Mouse (Mus musculus): ENCODE data around the gene Nap1l2. TPM values are rescaled to one million over a fixed set of nuclear protein-coding genes. Genes with fewer than 3 reads are reported as not detected.
"Not testable (repeated sequence)": the region's sequence is repeated elsewhere in the genome, so short reads cannot be mapped to it uniquely, and the experiment has no call there.

Nap1l2 gene
- 72.2 and 76.2 TPM in 2 replicates for polyA plus RNA-seq (2012; rRNA removed)

GRCm38 (mm10) chrX:103186431-103186786, at the start of gene Nap1l2:
Gene Nap1l2 (minus strand): TSS chrX:103186640.
- Histone ChIP-seq H3K4me1 (ENCODE audit: control insufficient read depth, insufficient read depth, low read length) (no peaks in the 10 kb centered on the region), H3K27ac (ENCODE audit: insufficient read depth, low read length) (peak within 1 kb of the TSS; percentile 69), H3K4me3 (ENCODE audit: insufficient read depth, low read length) (peak within 1 kb of the TSS; percentile 89)
- TF ChIP-seq CTCF (IDR thresholded peaks at IDR 0.05; ENCODE audit: extremely low read depth, insufficient read depth, low read length) (no peak), POLR2A (IDR thresholded peaks at IDR 0.05; ENCODE audit: extremely low read depth, insufficient read depth, low read length) (peak; percentile 87)

GRCm38 (mm10) chrX:103215251-103215650, 28.8 kb upstream of the Nap1l2 start:
- H3K4me1 ChIP-seq (ENCODE audit: control insufficient read depth, insufficient read depth, low read length) = no peaks in the 10 kb centered on the region
- TF ChIP-seq POLR2A (IDR thresholded peaks at IDR 0.05; ENCODE audit: extremely low read depth, insufficient read depth, low read length) (no peak), CTCF (IDR thresholded peaks at IDR 0.05; ENCODE audit: extremely low read depth, insufficient read depth, low read length) (no peak)
- H3K27ac ChIP-seq (ENCODE audit: insufficient read depth, low read length) = no peak overlapping the region
- no peak overlapping the region for H3K4me3 ChIP-seq (ENCODE audit: insufficient read depth, low read length)

- TF ChIP-seq CTCF (IDR thresholded peaks at IDR 0.05; ENCODE audit: extremely low read depth, insufficient read depth, low read length) (no peak), POLR2A (IDR thresholded peaks at IDR 0.05; ENCODE audit: extremely low read depth, insufficient read depth, low read length) (no peak; the same call in 1 of the 2 replicates)
- peak overlapping the region; percentile 89; the same call in 1 of the 2 replicates for H3K4me3 ChIP-seq (ENCODE audit: insufficient read depth, low read length)
- H3K4me1 ChIP-seq (ENCODE audit: control insufficient read depth, insufficient read depth, low read length) = no peaks in the 10 kb centered on the region
- H3K27ac ChIP-seq (ENCODE audit: insufficient read depth, low read length) = no peak overlapping the region
These were observed 389 bp upstream of the Nap1l2 start for GRCm38 (mm10) chrX:103186829-103187228.

GRCm38 (mm10) chrX:103185781-103186430, 534 bp downstream of the Nap1l2 start:
- Histone ChIP-seq H3K4me3 (ENCODE audit: insufficient read depth, low read length) (peak overlapping the region; percentile 89), H3K27ac (ENCODE audit: insufficient read depth, low read length) (peak overlapping the region; percentile 69)
- no peak for TF ChIP-seq CTCF (IDR thresholded peaks at IDR 0.05; ENCODE audit: extremely low read depth, insufficient read depth, low read length)
- no peak for TF ChIP-seq POLR2A (IDR thresholded peaks at IDR 0.05; ENCODE audit: extremely low read depth, insufficient read depth, low read length)

GRCm38 (mm10) chrX:103183536-103183935, 2.9 kb downstream of the Nap1l2 start:
- Histone ChIP-seq H3K4me1 (ENCODE audit: control insufficient read depth, insufficient read depth, low read length) (no peaks in the 10 kb centered on the region), H3K4me3 (ENCODE audit: insufficient read depth, low read length) (no peak overlapping the region; the same call in 1 of the 2 replicates), H3K27ac (ENCODE audit: insufficient read depth, low read length) (no peak overlapping the region)
- TF ChIP-seq CTCF (IDR thresholded peaks at IDR 0.05; ENCODE audit: extremely low read depth, insufficient read depth, low read length) (peak; percentile 36; the same call in 1 of the 2 replicates), POLR2A (IDR thresholded peaks at IDR 0.05; ENCODE audit: extremely low read depth, insufficient read depth, low read length) (no peak)

More at GRCm38 (mm10) chrX:103185781-103186430, 534 bp downstream of the Nap1l2 start:
- H3K4me1 ChIP-seq (ENCODE audit: control insufficient read depth, insufficient read depth, low read length) = no peaks in the 10 kb centered on the region

GRCm38 (mm10) chrX:103179771-103180558, 6.5 kb downstream of the Nap1l2 start:
- TF ChIP-seq POLR2A (IDR thresholded peaks at IDR 0.05; ENCODE audit: extremely low read depth, insufficient read depth, low read length) = no peak
- TF ChIP-seq CTCF (IDR thresholded peaks at IDR 0.05; ENCODE audit: extremely low read depth, insufficient read depth, low read length) = no peak
- Histone ChIP-seq H3K4me3 (ENCODE audit: insufficient read depth, low read length) (no peak overlapping the region), H3K4me1 (ENCODE audit: control insufficient read depth, insufficient read depth, low read length) (no peaks in the 10 kb centered on the region), H3K27ac (ENCODE audit: insufficient read depth, low read length) (no peak overlapping the region)

GRCm38 (mm10) chrX:103164948-103165605, 21.4 kb downstream of the Nap1l2 start:
- H3K4me1 ChIP-seq (ENCODE audit: control insufficient read depth, insufficient read depth, low read length); H3K27ac ChIP-seq (ENCODE audit: insufficient read depth, low read length); H3K4me3 ChIP-seq (ENCODE audit: insufficient read depth, low read length): not testable (repeated sequence)

GRCm38 (mm10) chrX:103156134-103156533, 30.3 kb downstream of the Nap1l2 start:
- TF ChIP-seq CTCF (IDR thresholded peaks at IDR 0.05; ENCODE audit: extremely low read depth, insufficient read depth, low read length) (no peak), POLR2A (IDR thresholded peaks at IDR 0.05; ENCODE audit: extremely low read depth, insufficient read depth, low read length) (no peak)
- no peak overlapping the region for H3K4me3 ChIP-seq (ENCODE audit: insufficient read depth, low read length)
- no peaks in the 10 kb centered on the region for H3K4me1 ChIP-seq (ENCODE audit: control insufficient read depth, insufficient read depth, low read length)
- H3K27ac ChIP-seq (ENCODE audit: insufficient read depth, low read length) = no peak overlapping the region

- TF ChIP-seq POLR2A (IDR thresholded peaks at IDR 0.05; ENCODE audit: extremely low read depth, insufficient read depth, low read length) (no peak), CTCF (IDR thresholded peaks at IDR 0.05; ENCODE audit: extremely low read depth, insufficient read depth, low read length) (no peak)
- Histone ChIP-seq H3K4me1 (ENCODE audit: control insufficient read depth, insufficient read depth, low read length) (no peaks in the 10 kb centered on the region), H3K27ac (ENCODE audit: insufficient read depth, low read length) (no peak overlapping the region), H3K4me3 (ENCODE audit: insufficient read depth, low read length) (no peak overlapping the region)
These were observed 47.9 kb downstream of the Nap1l2 start for GRCm38 (mm10) chrX:103138549-103138948.

Other genes with a start within 250 kb of the Nap1l2 start
- not detected in 2 replicates for gene Cdx4, start 134.8 kb upstream of the Nap1l2 start, polyA plus RNA-seq (2012; rRNA removed)
- gene Chic1, start 169.8 kb upstream of the Nap1l2 start, polyA plus RNA-seq (2012; rRNA removed) = 11.7 and 12.0 TPM in 2 replicates
- gene Tsx, start 227.8 kb upstream of the Nap1l2 start, polyA plus RNA-seq (2012; rRNA removed) = 0.49 and 0.73 TPM in 2 replicates
- gene Gm26992, start 235.4 kb upstream of the Nap1l2 start, polyA plus RNA-seq (2012; rRNA removed) = 0.59 TPM in 1 of 2 replicates, not detected in the other